ENCODE assay signal across 8 mouse cellular contexts in genomic region chr10:121350357-121351065, GRCm38 (mm10). TPM values are rescaled to one million over a fixed set of nuclear protein-coding genes. Genes with fewer than 3 reads are reported as not detected.
A peak's percentile ranks its signal among the peaks of the same experiment; 100 is the strongest.
DNase-seq lines count a peak whose midpoint lies in the region; ATAC-seq and TF ChIP-seq lines count a peak whose summit lies in the region.

No protein-coding gene starts in this region.

- H3K4me1 ChIP-seq in spleen, adult 2 months (ENCODE audit: control insufficient read depth, insufficient read depth, insufficient read length), result peaks cover 8% of the 10 kb centered on the region
- H3K4me1 ChIP-seq in limb, embryonic 14.5 days (ENCODE audit: control insufficient read depth, insufficient read depth, low read length), result peaks cover 7% of the 10 kb centered on the region

- H3K9me3 ChIP-seq in limb, embryonic 14.5 days (ENCODE audit: control insufficient read depth, low read length), result no peaks in the 10 kb centered on the region

- H3K36me3 ChIP-seq in spleen, adult 2 months (ENCODE audit: control insufficient read depth, insufficient read depth, low read length), result no peaks in the 10 kb centered on the region
- H3K36me3 ChIP-seq in limb, embryonic 14.5 days (ENCODE audit: control insufficient read depth, insufficient read depth, low read length), result no peaks in the 10 kb centered on the region

- no peak for DNase-seq in spleen, adult 2 months (ENCODE audit: low read depth in 1 of 2, low spot score in 2 of 2)
- DNase-seq in spleen, postnatal 14 days (ENCODE audit: low spot score in 2 of 2), result no peak
- peak; percentile 64 for DNase-seq in embryo, embryonic 10.5 days (ENCODE audit: low spot score)
- DNase-seq in limb, embryonic 14.5 days (ENCODE audit: low spot score), result no peak
- no peak for DNase-seq in gastrocnemius, adult 18-20 months (ENCODE audit: low spot score)
- no peak for DNase-seq in natural killer cell, adult 2 months (ENCODE audit: low spot score in 2 of 2)

- peak overlapping the region; percentile 68 for H3K4me3 ChIP-seq in spleen, adult 2 months (ENCODE audit: extremely low read depth, insufficient read depth, insufficient read length)
- peak overlapping the region; percentile 52 for H3K4me3 ChIP-seq in limb, embryonic 14.5 days (replicated peaks; ENCODE audit: low read length)

- peaks cover 14% of the 10 kb centered on the region for H3K27me3 ChIP-seq in spleen, adult 2 months (ENCODE audit: control insufficient read depth, insufficient read depth, low read length)
- peaks cover 35% of the 10 kb centered on the region for H3K27me3 ChIP-seq in limb, embryonic 14.5 days (ENCODE audit: control insufficient read depth, insufficient read depth, low read length)

- WGBS in spleen, adult 2 months, result 10% methylated on average over 34 of the region's 35 CpGs
- WGBS in limb, embryonic 14.5 days, result 1% methylated on average over 27 of the region's 35 CpGs

- H3K4me2 ChIP-seq in limb, embryonic 14.5 days (replicated peaks; ENCODE audit: low read depth, low read length, severe bottlenecking), result peak overlapping the region; percentile 92

- H3K9ac ChIP-seq in limb, embryonic 14.5 days (ENCODE audit: low read depth, low read length, severe bottlenecking), result peak overlapping the region; percentile 38; the same call in 1 of the 2 replicates

- no peak for TF ChIP-seq POLR2A in spleen, adult 2 months (IDR thresholded peaks at IDR 0.05; ENCODE audit: low read depth, low read length)
- no peak for TF ChIP-seq POLR2A in limb, embryonic 14.5 days (IDR thresholded peaks at IDR 0.05; ENCODE audit: borderline replicate concordance, extremely low read depth, insufficient read depth, insufficient read length)

- ATAC-seq in hematopoietic stem cell, adult 5-6 weeks (replicated peaks in 1 of 2; ENCODE audit: insufficient read depth in 1 of 2, low FRiP score in 2 of 2, low TSS enrichment in 1 of 2, low read depth in 1 of 2, poor library complexity in 2 of 2, severe bottlenecking in 2 of 2), result peak; percentile 37 to 42; a peak in 3 of 4 replicates
- ATAC-seq in limb, embryonic 14.5 days (ENCODE audit: low FRiP score, low read depth), result no peak
- 0 out of 2 replicates have a peak, but pooled peaks have one; percentile 20 for ATAC-seq in monocyte, adult 5-6 weeks (replicated peaks; ENCODE audit: insufficient number of reproducible peaks, low FRiP score, low TSS enrichment, poor library complexity, severe bottlenecking)

- no peak overlapping the region for H3K27ac ChIP-seq in spleen, adult 2 months (ENCODE audit: insufficient read depth, low read length)
- no peak overlapping the region for H3K27ac ChIP-seq in limb, embryonic 14.5 days (replicated peaks; ENCODE audit: low read depth, low read length)

- no peak for TF ChIP-seq CTCF in spleen, adult 2 months (IDR thresholded peaks at IDR 0.05; ENCODE audit: extremely low read depth, insufficient read depth, insufficient read length, insufficient replicate concordance)

RNA-seq across cellular contexts. Expression of gene Tbc1d30, which starts 0.6 kb away (rescaled TPM):
- 0.78 and 1.3 TPM in 2 replicates for polyA plus RNA-seq in spleen, adult 2 months (2012; rRNA removed)
- total RNA-seq in hematopoietic stem cell, adult 5-6 weeks (2017), result 0.63 and 1.7 TPM in 2 replicates
- polyA plus RNA-seq in limb, embryonic 14.5 days (2012; rRNA removed), result 0.81 and 1.3 TPM in 2 replicates
- polyA plus RNA-seq in limb, embryonic 14.5 days (2014; fragmentation: Nextera tagmentation; extraction: Ambion mirVana), result 1.3 and 2.3 TPM in 2 replicates
- total RNA-seq in monocyte, adult 5-6 weeks (2017), result 4.9 to 18.6 TPM (median 9.3 TPM) in 3 replicates
- under 1 TPM; 0.17 to 0.48 TPM for total RNA-seq in gastrocnemius, adult 18-20 months (2021)

RNA-seq across cellular contexts. Expression of gene Gns, which starts 14.4 kb away (rescaled TPM):
- polyA plus RNA-seq in spleen, adult 2 months (2012; rRNA removed), result 66.8 and 181 TPM in 2 replicates
- 24.3 and 37.2 TPM in 2 replicates for total RNA-seq in hematopoietic stem cell, adult 5-6 weeks (2017)
- polyA plus RNA-seq in limb, embryonic 14.5 days (2012; rRNA removed), result 41.6 and 45.6 TPM in 2 replicates
- 62.0 and 66.6 TPM in 2 replicates for polyA plus RNA-seq in limb, embryonic 14.5 days (2014; fragmentation: Nextera tagmentation; extraction: Ambion mirVana)
- 88.0 to 114 TPM (median 88.1 TPM) in 3 replicates for total RNA-seq in monocyte, adult 5-6 weeks (2017)
- total RNA-seq in gastrocnemius, adult 18-20 months (2021), result 10 to 100 TPM; 26.8 to 29.2 TPM
